Mouse (Mus musculus): ENCODE data around the gene Hist2h2ac.
A peak's percentile ranks its signal among the peaks of the same experiment; 100 is the strongest.
"Not testable (repeated sequence)": the region's sequence is repeated elsewhere in the genome, so short reads cannot be mapped to it uniquely, and the experiment has no call there.

- TF ChIP-seq POLR2A (IDR thresholded peaks at IDR 0.05; ENCODE audit: insufficient read length, low read depth) = peak; percentile 76
- not testable (repeated sequence) for TF ChIP-seq TCF12 (IDR thresholded peaks at IDR 0.05; ENCODE audit: insufficient read depth, poor library complexity, severe bottlenecking); MYOG (IDR thresholded peaks at IDR 0.05; ENCODE audit: control insufficient read depth in 1 of 3, insufficient read depth in 1 of 3, insufficient read length in 2 of 3, low read depth in 2 of 3)
Measured at GRCm38 (mm10) chr3:96245003-96245886, 24.6 kb upstream of the Hist2h2ac start, which contains the start of gene Hist2h2aa1.

Measured in myocyte (in vitro differentiated cells).